Mouse (Mus musculus) regulatory T cell (primary cell): ENCODE data around the gene Cdiptos.

ENCODE experiments used
- in situ Hi-C: fragments of 300-600 bp; cut with MboI, MseI; formaldehyde crosslinking; loops from one replicate; pipeline ENCODE4 v1.15.1; 2025; ENCODE audit warnings: high pct_unique_total_duplicates

The Cdiptos gene

GRCm38 (mm10) chr7:126929046-126929445, 46.9 kb downstream of the Cdiptos start:
- in situ Hi-C loops: loop anchor here (5.0 kb wide), 1 partner anchor 52 kb away; no protein-coding TSS in a partner anchor

GRCm38 (mm10) chr7:126928384-126929037, 47.4 kb downstream of the Cdiptos start, which contains the start of gene Kctd13:
TSS of gene Kctd13 (plus strand) at chr7:126928879.
- in situ Hi-C loops: loop anchor here (5.0 kb wide), 1 partner anchor 51 kb away; no protein-coding TSS in a partner anchor

GRCm38 (mm10) chr7:126926299-126926698, 49.6 kb downstream of the Cdiptos start:
- in situ Hi-C loops: loop anchor here (5.0 kb wide), 1 partner anchor 49 kb away; no protein-coding TSS in a partner anchor

- in situ Hi-C loops: no loop called here
Measured at GRCm38 (mm10) chr7:126923999-126924398, 51.9 kb downstream of the Cdiptos start.

- in situ Hi-C loops: no loop called here
Measured at GRCm38 (mm10) chr7:126922624-126923060, 53.3 kb downstream of the Cdiptos start, which contains the start of gene Tmem219. TSS of gene Tmem219 (minus strand) at chr7:126922917.
